Mouse (Mus musculus) forebrain, embryonic 15.5 days (tissue): ENCODE data around the gene Mycbpap. TPM values are rescaled to one million over a fixed set of nuclear protein-coding genes. Genes with fewer than 3 reads are reported as not detected.

ENCODE experiments used
- ATAC-seq: fragments of 200-750 bp; cut with Nextera tagmentation; replicated peaks from 2 replicates; pipeline ENCODE4 v1.8.0; 2017; ENCODE audit warnings: mild to moderate bottlenecking, moderate TSS enrichment, moderate library complexity
- H3K27ac ChIP-seq: fragments of 300-500 bp; sonication (generic); replicated peaks from 2 replicates; pipeline ENCODE4 v1.5.1; 2015; ENCODE audit warnings: mild to moderate bottlenecking, inconsistent platforms
- H3K27me3 ChIP-seq: fragments of 300-500 bp; sonication (generic); 2 replicates; pipeline ENCODE4 v1.6.1; 2015; ENCODE audit warnings: inconsistent platforms
- H3K36me3 ChIP-seq: fragments of 300-500 bp; sonication (generic); 2 replicates; pipeline ENCODE4 v1.6.1; 2015; ENCODE audit warnings: mild to moderate bottlenecking, inconsistent platforms
- H3K4me1 ChIP-seq: fragments of 300-500 bp; sonication (generic); 2 replicates; pipeline ENCODE4 v1.6.1; 2015; ENCODE audit warnings: inconsistent platforms
- H3K4me2 ChIP-seq: fragments of 300-500 bp; sonication (generic); replicated peaks from 2 replicates; pipeline ENCODE4 v1.6.1; 2015; ENCODE audit warnings: mild to moderate bottlenecking, inconsistent platforms
- H3K4me3 ChIP-seq: fragments of 300-500 bp; sonication (generic); 2 replicates; pipeline ENCODE4 v1.5.1; 2015; ENCODE audit warnings: mild to moderate bottlenecking, inconsistent platforms
- H3K9ac ChIP-seq: fragments of 300-500 bp; sonication (generic); replicated peaks from 2 replicates; pipeline ENCODE4 v1.6.1; 2015; ENCODE audit warnings: mild to moderate bottlenecking, inconsistent platforms
- H3K9me3 ChIP-seq: fragments of 300-500 bp; sonication (generic); 2 replicates; pipeline ENCODE4 v1.6.1; 2016; ENCODE audit warnings: inconsistent platforms
- WGBS: fragments of 180-500 bp; shearing (Covaris S2); methylation state at CpG from one replicate; pipeline ENCODE4 v1.1.7; 2015; ENCODE audit warnings: mixed read lengths; 5-methylcytosine and 5-hydroxymethylcytosine counted together
- polyA plus RNA-seq: library from polyadenylated mRNA; unstranded; fragments of >200 nt; fragmentation: Nextera tagmentation; extraction: Ambion mirVana; gene quantifications from 2 replicates; pipeline ENCODE4 v1.2.1, GENCODE M21; 2015

The Mycbpap gene
- polyA plus RNA-seq, 1 experiment from 2014 or later: 2.7 TPM

DNA sequence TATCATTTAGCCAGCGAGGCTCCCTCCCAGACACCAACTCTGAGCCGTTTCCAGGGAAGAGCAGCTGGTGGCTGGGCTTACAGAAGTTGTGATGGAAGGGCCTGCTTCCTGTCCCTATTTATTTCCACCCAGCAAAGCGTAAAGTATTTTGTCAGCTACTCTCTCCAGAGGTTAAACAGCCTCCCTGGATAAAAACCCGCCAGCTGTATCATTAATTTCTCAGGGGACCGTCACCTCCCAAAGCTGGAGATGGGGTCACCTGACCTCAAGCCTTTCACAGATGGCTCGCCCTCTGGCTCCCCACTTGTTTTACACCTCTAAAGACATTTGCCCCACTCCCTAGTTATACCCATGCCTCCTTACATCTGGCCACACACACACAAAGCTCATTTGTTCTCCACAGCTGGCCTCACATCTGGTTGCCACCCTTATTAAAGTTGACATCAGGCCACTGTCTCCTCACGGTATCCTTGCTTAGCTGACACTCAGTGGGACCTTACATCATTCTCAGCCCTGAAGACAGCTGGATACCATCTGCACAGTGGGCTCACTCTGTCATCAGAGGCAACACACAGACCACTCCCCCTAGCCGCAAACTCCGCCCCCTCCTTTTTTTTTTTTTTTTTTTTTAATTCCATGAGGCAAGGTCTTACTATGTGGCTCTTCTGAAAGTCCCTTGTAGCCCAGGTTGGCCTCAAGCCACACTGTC lies 4.8 kb upstream of the Mycbpap start:
- no peaks in the 10 kb centered on the region for H3K9me3 ChIP-seq
- 64% methylated on average over 9 of the region's 9 CpGs for WGBS
- no peaks in the 10 kb centered on the region for H3K36me3 ChIP-seq
- no peaks in the 10 kb centered on the region for H3K27me3 ChIP-seq
- H3K4me1 ChIP-seq: peaks cover 4% of the 10 kb centered on the region
- H3K4me2 ChIP-seq: no peak overlapping the region
- no peak overlapping the region for H3K27ac ChIP-seq
- H3K4me3 ChIP-seq: no peak overlapping the region
- no peak overlapping the region for H3K9ac ChIP-seq
- no peak for ATAC-seq

GRCm38 (mm10) chr11:94513452-94513851 lies 8.1 kb downstream of the Mycbpap start:
- H3K4me1 ChIP-seq: no peaks in the 10 kb centered on the region
- H3K4me3 ChIP-seq: no peak overlapping the region
- H3K4me2 ChIP-seq: no peak overlapping the region
- no peak overlapping the region for H3K9ac ChIP-seq
- H3K36me3 ChIP-seq: no peaks in the 10 kb centered on the region
- no peak overlapping the region for H3K27ac ChIP-seq
- no peaks in the 10 kb centered on the region for H3K27me3 ChIP-seq
- no peaks in the 10 kb centered on the region for H3K9me3 ChIP-seq
- WGBS: 67% methylated on average over 9 of the region's 9 CpGs
- ATAC-seq: no peak

DNA sequence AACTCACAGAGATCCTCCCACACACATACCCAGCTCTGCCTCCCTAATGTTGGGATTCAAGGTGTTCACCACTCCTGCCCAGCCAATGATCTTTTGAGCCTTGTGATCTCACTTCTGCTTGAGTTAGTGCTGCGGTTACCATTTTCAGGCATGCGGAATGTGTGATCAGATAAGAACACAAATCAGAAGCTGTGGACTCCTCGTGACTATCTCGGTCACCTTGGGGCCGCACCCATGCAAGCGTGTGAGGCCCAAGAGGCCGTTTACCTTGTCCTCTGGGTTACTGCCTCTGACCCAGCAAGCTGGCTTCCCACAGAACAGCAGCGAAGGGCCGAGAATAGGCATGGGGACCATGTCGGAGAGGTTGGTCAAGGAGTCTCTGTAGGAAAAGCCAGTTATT lies 12.6 kb downstream of the Mycbpap start:
- H3K9ac ChIP-seq: no peak overlapping the region
- ATAC-seq: no peak
- no peaks in the 10 kb centered on the region for H3K9me3 ChIP-seq
- 91% methylated on average over 10 of the region's 10 CpGs for WGBS
- no peak overlapping the region for H3K27ac ChIP-seq
- H3K27me3 ChIP-seq: no peaks in the 10 kb centered on the region
- no peaks in the 10 kb centered on the region for H3K36me3 ChIP-seq
- no peak overlapping the region for H3K4me3 ChIP-seq
- H3K4me1 ChIP-seq: no peaks in the 10 kb centered on the region
- H3K4me2 ChIP-seq: no peak overlapping the region

DNA sequence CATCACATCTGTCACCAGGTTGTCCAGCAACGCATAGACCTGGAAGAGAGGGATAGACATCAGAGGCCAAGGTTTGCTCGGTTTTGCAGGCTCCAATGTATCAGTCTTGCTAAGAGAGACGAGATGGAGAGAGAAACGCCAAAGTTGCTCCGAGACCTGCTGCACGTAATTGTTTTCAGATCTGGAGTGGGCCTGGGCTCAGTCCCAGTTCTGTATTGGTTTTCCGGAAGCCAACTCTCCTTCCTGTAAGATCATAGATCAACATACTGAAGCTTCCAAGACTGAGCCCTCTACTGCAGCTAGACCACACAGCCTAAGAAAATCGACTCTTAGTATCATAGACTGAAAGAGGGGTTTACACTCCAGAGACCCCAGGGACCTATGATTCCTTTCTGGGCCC lies 20.1 kb downstream of the Mycbpap start:
- 91% methylated on average over 8 of the region's 8 CpGs for WGBS
- ATAC-seq: no peak
- H3K4me3 ChIP-seq: no peak overlapping the region

DNA sequence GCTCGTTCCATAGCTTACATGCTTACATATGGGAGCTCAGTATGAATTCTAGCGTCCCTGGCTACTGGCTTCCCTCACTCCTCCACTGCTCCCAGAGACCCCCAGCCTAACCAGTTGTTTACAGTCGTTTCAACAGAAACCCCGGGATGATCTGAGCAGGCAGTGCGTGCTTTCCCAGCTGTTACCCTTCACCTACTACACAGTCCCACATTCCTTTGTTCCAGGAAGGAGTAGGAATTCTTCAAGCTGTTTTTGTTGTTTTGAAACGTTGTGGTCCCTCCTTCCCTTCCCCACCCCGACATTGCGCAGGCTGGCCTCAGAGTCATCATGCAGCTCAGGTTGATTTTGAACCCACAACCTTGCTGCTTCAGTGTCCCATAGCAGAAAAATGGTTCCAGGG lies 21.2 kb downstream of the Mycbpap start:
- peaks cover 23% of the 10 kb centered on the region for H3K4me1 ChIP-seq
- WGBS: 37% methylated on average over 8 of the region's 8 CpGs
- no peak overlapping the region for H3K4me3 ChIP-seq
- H3K4me2 ChIP-seq: no peak overlapping the region
- no peaks in the 10 kb centered on the region for H3K36me3 ChIP-seq
- ATAC-seq: no peak
- H3K27me3 ChIP-seq: peaks cover 11% of the 10 kb centered on the region; the same call in 1 of the 2 replicates
- no peak overlapping the region for H3K27ac ChIP-seq
- H3K9me3 ChIP-seq: no peaks in the 10 kb centered on the region
- no peak overlapping the region for H3K9ac ChIP-seq

More for the DNA sequence above, 20.1 kb downstream of the Mycbpap start:
- Histone ChIP-seq H3K9ac (no peak overlapping the region), H3K4me1 (peaks cover 23% of the 10 kb centered on the region), H3K36me3 (no peaks in the 10 kb centered on the region), H3K27ac (no peak overlapping the region), H3K27me3 (peaks cover 11% of the 10 kb centered on the region; the same call in 1 of the 2 replicates), H3K4me2 (no peak overlapping the region), H3K9me3 (no peaks in the 10 kb centered on the region)

DNA sequence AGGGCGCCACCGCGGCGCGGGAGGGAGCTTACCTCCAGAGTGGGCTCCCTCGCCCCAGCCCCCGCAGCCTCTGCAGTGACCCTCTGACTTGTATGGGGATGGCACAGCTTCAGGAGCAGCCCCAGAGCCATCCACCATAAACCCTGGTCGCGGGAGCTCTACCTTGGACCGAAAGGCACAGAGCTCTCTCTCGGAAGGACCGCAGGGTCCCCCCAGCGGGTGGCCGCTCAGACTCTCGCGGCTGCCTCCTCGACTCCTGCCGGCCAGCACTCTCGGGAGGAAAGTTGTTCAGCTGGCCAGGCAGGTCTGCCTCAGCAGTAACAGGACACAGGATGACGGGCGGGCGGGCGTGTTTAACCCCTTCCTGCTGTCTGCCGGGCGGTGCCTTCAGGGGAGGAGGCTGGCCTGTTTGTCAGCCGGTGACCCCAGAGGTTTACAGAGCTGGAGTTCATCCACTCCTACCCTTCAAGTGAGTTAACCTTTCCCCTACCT lies 21.8 kb downstream of the Mycbpap start, which contains the start of gene Epn3:
Gene Epn3, minus strand, starts transcription at position 314 of the 492 bp plus-strand sequence.
- 2% methylated on average over 26 of the region's 26 CpGs for WGBS
- 0 out of 2 replicates have a peak, but pooled peaks have one; percentile 49 for ATAC-seq

GRCm38 (mm10) chr11:94499035-94499434 lies 22.5 kb downstream of the Mycbpap start:
- 8% methylated on average over 2 of the region's 2 CpGs for WGBS
- Histone ChIP-seq H3K4me3 (peak overlapping the region; percentile 24), H3K4me2 (peak overlapping the region; percentile 45), H3K9me3 (no peaks in the 10 kb centered on the region), H3K27ac (no peak overlapping the region), H3K9ac (no peak overlapping the region), H3K4me1 (peaks cover 23% of the 10 kb centered on the region), H3K27me3 (peaks cover 11% of the 10 kb centered on the region; the same call in 1 of the 2 replicates), H3K36me3 (no peaks in the 10 kb centered on the region)
- peak; percentile 24; the same call in 1 of the 2 replicates for ATAC-seq

More for the DNA sequence above, 21.8 kb downstream of the Mycbpap start, which contains the start of gene Epn3:
- Histone ChIP-seq H3K36me3 (no peaks in the 10 kb centered on the region), H3K27ac (no peak within 1 kb of the TSS), H3K9ac (peak within 1 kb of the TSS; percentile 18; the same call in 1 of the 2 replicates), H3K4me2 (peak within 1 kb of the TSS; percentile 45), H3K4me1 (peaks cover 23% of the 10 kb centered on the region), H3K4me3 (peak within 1 kb of the TSS; percentile 24), H3K27me3 (peaks cover 11% of the 10 kb centered on the region; the same call in 1 of the 2 replicates), H3K9me3 (no peaks in the 10 kb centered on the region)

DNA sequence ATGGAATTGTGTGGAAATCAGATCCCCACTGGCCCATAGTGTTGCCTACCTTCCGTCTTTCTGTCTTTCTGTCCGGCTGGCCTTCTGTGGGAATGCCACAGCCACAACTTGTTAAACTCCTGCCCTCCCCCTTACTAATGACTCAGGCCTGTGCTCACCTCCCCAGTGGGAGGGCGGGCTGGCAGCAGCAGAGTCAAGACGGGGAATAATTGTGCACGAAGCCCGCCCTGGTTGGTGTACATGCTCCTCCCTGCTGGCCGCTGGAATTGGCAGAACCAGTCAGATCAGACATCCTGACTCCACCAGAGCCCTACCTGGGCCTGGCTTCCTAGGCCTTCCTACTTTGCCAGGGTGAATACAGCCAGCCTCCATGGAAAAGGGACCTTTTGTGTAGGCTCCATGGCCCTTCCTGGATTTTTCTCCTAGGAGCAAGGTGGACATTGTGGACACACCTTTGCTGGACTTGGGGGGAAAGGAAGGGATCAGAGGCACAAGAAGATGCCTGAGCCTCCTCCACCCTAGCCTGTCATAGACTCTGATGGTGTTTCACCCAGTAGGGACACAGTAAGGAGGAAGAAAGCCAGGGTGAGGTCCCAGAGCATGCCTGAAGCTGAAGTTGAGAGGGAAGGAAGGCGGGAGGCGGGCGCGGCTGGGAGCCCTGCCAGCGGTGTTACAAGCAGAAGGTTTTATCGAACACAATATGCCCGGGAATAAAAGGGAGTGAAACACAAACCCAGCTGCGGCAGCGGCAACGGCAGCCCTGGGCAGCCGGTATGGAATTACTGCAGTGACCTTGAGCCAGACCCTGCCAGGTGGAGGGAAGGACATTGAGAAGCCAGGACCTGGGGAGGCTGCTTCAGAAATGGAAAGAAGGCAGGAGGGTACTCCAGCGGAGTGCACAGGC lies 23.2 kb downstream of the Mycbpap start:
- no peaks in the 10 kb centered on the region for H3K9me3 ChIP-seq
- peak; percentile 39; the same call in 1 of the 2 replicates for ATAC-seq
- H3K27ac ChIP-seq: no peak overlapping the region
- no peaks in the 10 kb centered on the region for H3K36me3 ChIP-seq
- WGBS: 13% methylated on average over 19 of the region's 19 CpGs
- H3K4me3 ChIP-seq: 0 out of 2 replicates have a peak overlapping the region, but pooled peaks have one; percentile 2
- peaks cover 23% of the 10 kb centered on the region for H3K4me1 ChIP-seq
- H3K9ac ChIP-seq: peak overlapping the region; percentile 27; the same call in 1 of the 2 replicates
- peaks cover 11% of the 10 kb centered on the region; the same call in 1 of the 2 replicates for H3K27me3 ChIP-seq
- peak overlapping the region; percentile 45 for H3K4me2 ChIP-seq

DNA sequence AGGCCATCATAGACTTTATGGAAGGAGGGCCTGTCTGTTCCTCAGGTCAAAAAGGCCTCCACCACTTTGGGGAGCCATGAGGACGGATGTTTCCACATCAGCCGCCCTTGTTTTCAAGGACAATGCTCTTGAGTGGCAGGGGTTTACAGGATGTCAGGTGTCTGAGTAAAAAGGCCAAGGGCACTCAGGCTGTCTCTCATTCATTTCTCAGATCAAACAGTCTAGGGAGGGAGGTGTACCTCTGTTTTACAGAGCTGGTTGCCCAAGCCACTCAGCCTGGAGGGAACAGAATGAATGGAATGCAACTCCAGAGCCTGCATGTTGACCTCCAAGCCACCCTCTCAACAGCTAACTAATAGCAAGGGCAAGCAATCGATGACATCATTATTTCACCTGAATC lies 26.1 kb downstream of the Mycbpap start:
- peaks cover 30% of the 10 kb centered on the region for H3K4me1 ChIP-seq
- no peaks in the 10 kb centered on the region for H3K9me3 ChIP-seq
- no peak for ATAC-seq
- H3K27me3 ChIP-seq: peaks cover 8% of the 10 kb centered on the region; the same call in 1 of the 2 replicates
- WGBS: 82% methylated on average over 3 of the region's 3 CpGs
- H3K4me3 ChIP-seq: no peak overlapping the region
- no peaks in the 10 kb centered on the region for H3K36me3 ChIP-seq
- no peak overlapping the region for H3K9ac ChIP-seq
- no peak overlapping the region for H3K27ac ChIP-seq
- no peak overlapping the region for H3K4me2 ChIP-seq

GRCm38 (mm10) chr11:94491749-94492099 lies 29.8 kb downstream of the Mycbpap start:
- H3K4me3 ChIP-seq: peak overlapping the region; percentile 66
- ATAC-seq: peak; percentile 1; the same call in 1 of the 2 replicates
- H3K9me3 ChIP-seq: no peaks in the 10 kb centered on the region
- no peak overlapping the region for H3K27ac ChIP-seq
- H3K4me2 ChIP-seq: peak overlapping the region; percentile 84
- H3K4me1 ChIP-seq: peaks cover 7% of the 10 kb centered on the region
- H3K9ac ChIP-seq: peak overlapping the region; percentile 81; the same call in 1 of the 2 replicates
- no peaks in the 10 kb centered on the region for H3K36me3 ChIP-seq
- 69% methylated on average over 7 of the region's 7 CpGs for WGBS
- H3K27me3 ChIP-seq: no peaks in the 10 kb centered on the region

GRCm38 (mm10) chr11:94491035-94491748 lies 30.4 kb downstream of the Mycbpap start:
- Histone ChIP-seq H3K9ac (peak overlapping the region; percentile 81), H3K27ac (peak overlapping the region; percentile 55), H3K4me1 (peaks cover 8% of the 10 kb centered on the region), H3K4me2 (peak overlapping the region; percentile 84), H3K9me3 (no peaks in the 10 kb centered on the region), H3K27me3 (no peaks in the 10 kb centered on the region), H3K4me3 (peak overlapping the region; percentile 66), H3K36me3 (no peaks in the 10 kb centered on the region)
- 4% methylated on average over 55 of the region's 55 CpGs for WGBS
- peak; percentile 76 for ATAC-seq
